Mouse (Mus musculus) ES-Bruce4 (cell line): ENCODE measurements around the gene Rarres2.

Experiments
- CTCF ChIP-seq: IDR thresholded peaks from one replicate; pipeline ENCODE4 v1.8.1; 2011; ENCODE audit warnings: low read depth, low read length
- EP300 ChIP-seq: IDR thresholded peaks from 2 replicates; pipeline ENCODE4 v1.6.1; 2011; ENCODE audit warnings: low read depth, low read length; ENCODE audit not compliant: insufficient read depth
- POLR2A ChIP-seq: IDR thresholded peaks from one replicate; pipeline ENCODE4 v1.8.1; 2011; ENCODE audit warnings: low read length; ENCODE audit not compliant: insufficient read depth

DNA sequence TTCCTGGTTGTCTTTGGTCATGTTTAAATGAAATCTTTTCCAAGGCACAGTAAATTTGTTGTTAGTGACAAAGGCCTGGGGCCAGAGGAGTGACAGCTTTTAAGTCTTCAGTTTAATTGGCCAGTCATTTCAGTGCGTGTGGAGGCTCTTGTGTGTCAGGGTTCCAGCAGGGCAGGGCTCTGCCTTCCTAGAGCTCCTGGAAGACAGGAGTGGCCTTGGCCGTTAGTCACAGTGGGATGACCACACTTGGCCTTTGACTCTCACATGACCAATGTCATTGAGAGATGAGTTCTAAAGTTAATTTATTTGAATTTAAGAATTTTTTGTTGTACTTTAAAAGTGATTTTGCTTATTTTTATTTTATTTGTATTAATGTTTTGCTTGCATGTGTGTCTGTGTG, 35.5 kb upstream of the Rarres2 start:
- TF ChIP-seq CTCF, result no peak
- no peak for TF ChIP-seq POLR2A
- no peak for TF ChIP-seq EP300
